Mouse (Mus musculus) heart, embryonic 11.5 days (tissue): ENCODE data around the gene Lingo3. TPM values are rescaled to one million over a fixed set of nuclear protein-coding genes. Genes with fewer than 3 reads are reported as not detected.
A peak's percentile ranks its signal among the peaks of the same experiment; 100 is the strongest.

Experiments used
- ATAC-seq: fragments of 200-750 bp; cut with Nextera tagmentation; replicated peaks from 2 replicates; pipeline ENCODE4 v1.8.0; 2017; ENCODE audit warnings: moderate library complexity; ENCODE audit not compliant: insufficient number of reproducible peaks, low FRiP score, low TSS enrichment
- H3K27ac ChIP-seq: fragments of 300-500 bp; sonication (generic); 2 replicates; pipeline ENCODE4 v1.5.1; 2014; ENCODE audit warnings: mild to moderate bottlenecking, low read depth, low read length
- H3K27me3 ChIP-seq: fragments of 300-500 bp; sonication (generic); 2 replicates; pipeline ENCODE4 v1.6.1; 2014; ENCODE audit warnings: mild to moderate bottlenecking, low read length, mixed read lengths; ENCODE audit not compliant: control insufficient read depth, insufficient read depth
- H3K36me3 ChIP-seq: fragments of 300-500 bp; sonication (generic); 2 replicates; pipeline ENCODE4 v1.6.1; 2014; ENCODE audit warnings: mild to moderate bottlenecking, low read length, moderate library complexity, mixed read lengths; ENCODE audit not compliant: control insufficient read depth, insufficient read depth
- H3K4me1 ChIP-seq: fragments of 300-500 bp; sonication (generic); 2 replicates; pipeline ENCODE4 v1.6.1; 2014; ENCODE audit warnings: low read length; ENCODE audit not compliant: control insufficient read depth, insufficient read depth
- H3K4me2 ChIP-seq: fragments of 300-500 bp; sonication (generic); 2 replicates; pipeline ENCODE4 v1.6.1; 2014; ENCODE audit warnings: mild to moderate bottlenecking, moderate library complexity
- H3K4me3 ChIP-seq: fragments of 300-500 bp; sonication (generic); 2 replicates; pipeline ENCODE4 v1.5.1; 2014; ENCODE audit warnings: low read depth, low read length
- H3K9ac ChIP-seq: fragments of 300-500 bp; sonication (generic); 2 replicates; pipeline ENCODE4 v1.6.1; 2014; ENCODE audit warnings: mild to moderate bottlenecking, low read depth, low read length, moderate library complexity
- H3K9me3 ChIP-seq: fragments of 300-500 bp; sonication (generic); replicated peaks from 2 replicates; pipeline ENCODE4 v1.6.1; 2016; ENCODE audit warnings: low read length; ENCODE audit not compliant: control insufficient read depth
- WGBS: fragments of 180-500 bp; shearing (Covaris S2); extraction: QIAGEN DNeasy Blood & Tissue Kit; methylation state at CpG from one replicate; pipeline ENCODE4 v1.1.7; 2014; ENCODE audit not compliant: insufficient replicate concordance; 5-methylcytosine and 5-hydroxymethylcytosine counted together
- polyA plus RNA-seq: library from polyadenylated mRNA; unstranded; fragments of >200 nt; fragmentation: Nextera tagmentation; extraction: Ambion mirVana; gene quantifications from 2 replicates; pipeline ENCODE4 v1.2.1, GENCODE M21; 2014

Gene Lingo3
- polyA plus RNA-seq, 1 experiment from 2014 or later = not detected

GRCm38 (mm10) chr10:80813366-80813765 lies 30.5 kb downstream of the Lingo3 start, which contains the start of gene Jsrp1:
Gene Jsrp1 (minus strand): TSS chr10:80813498.
- no peak within 1 kb of the TSS for H3K4me3 ChIP-seq
- WGBS = 41% methylated on average over 4 of the region's 4 CpGs
- no peak within 1 kb of the TSS for H3K4me2 ChIP-seq
- ATAC-seq = no peak
- H3K4me1 ChIP-seq = peaks cover 19% of the 10 kb centered on the region
- peaks cover 3% of the 10 kb centered on the region for H3K27me3 ChIP-seq
- no peak within 1 kb of the TSS for H3K27ac ChIP-seq
- H3K9ac ChIP-seq = no peak within 1 kb of the TSS; the same call in 1 of the 2 replicates
- no peaks in the 10 kb centered on the region for H3K36me3 ChIP-seq
- no peaks in the 10 kb centered on the region for H3K9me3 ChIP-seq

- no peak for ATAC-seq
- Histone ChIP-seq H3K4me1 (peaks cover 28% of the 10 kb centered on the region), H3K36me3 (no peaks in the 10 kb centered on the region), H3K27ac (no peak overlapping the region), H3K27me3 (peaks cover 6% of the 10 kb centered on the region), H3K9ac (no peak overlapping the region; the same call in 1 of the 2 replicates), H3K4me3 (no peak overlapping the region), H3K9me3 (no peaks in the 10 kb centered on the region), H3K4me2 (no peak overlapping the region)
- 35% methylated on average over 5 of the region's 5 CpGs for WGBS
Observed at GRCm38 (mm10) chr10:80812391-80813041, 31.3 kb downstream of the Lingo3 start.

DNA sequence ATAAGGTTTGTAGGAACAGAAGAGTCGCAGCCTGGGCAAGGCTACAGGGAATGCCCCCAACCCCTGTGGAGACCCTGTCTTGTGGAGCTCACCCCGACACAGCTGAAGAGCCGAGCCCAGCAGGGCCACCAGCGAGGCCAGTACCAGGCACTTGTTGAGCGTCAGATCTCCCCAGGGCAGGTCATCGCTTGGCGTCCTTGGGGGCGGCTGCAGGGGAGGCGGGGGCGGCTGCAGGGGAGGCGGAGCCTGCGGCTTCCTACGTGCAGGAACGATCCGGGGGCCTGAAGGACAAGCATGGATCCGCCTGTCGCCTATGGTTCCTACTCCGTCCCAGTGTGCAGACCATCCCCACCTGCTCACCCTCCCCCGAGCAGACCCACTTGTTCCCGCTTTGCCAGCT lies 33.8 kb downstream of the Lingo3 start:
- ATAC-seq = no peak
- Histone ChIP-seq H3K9me3 (no peaks in the 10 kb centered on the region), H3K9ac (peak overlapping the region; percentile 50; the same call in 1 of the 2 replicates), H3K36me3 (no peaks in the 10 kb centered on the region), H3K27ac (0 out of 2 replicates have a peak overlapping the region, but pooled peaks have one; percentile 50), H3K4me2 (peak overlapping the region; percentile 60), H3K4me1 (peaks cover 45% of the 10 kb centered on the region), H3K27me3 (peaks cover 11% of the 10 kb centered on the region), H3K4me3 (peak overlapping the region; percentile 27)
- WGBS = 1% methylated on average over 18 of the region's 20 CpGs

DNA sequence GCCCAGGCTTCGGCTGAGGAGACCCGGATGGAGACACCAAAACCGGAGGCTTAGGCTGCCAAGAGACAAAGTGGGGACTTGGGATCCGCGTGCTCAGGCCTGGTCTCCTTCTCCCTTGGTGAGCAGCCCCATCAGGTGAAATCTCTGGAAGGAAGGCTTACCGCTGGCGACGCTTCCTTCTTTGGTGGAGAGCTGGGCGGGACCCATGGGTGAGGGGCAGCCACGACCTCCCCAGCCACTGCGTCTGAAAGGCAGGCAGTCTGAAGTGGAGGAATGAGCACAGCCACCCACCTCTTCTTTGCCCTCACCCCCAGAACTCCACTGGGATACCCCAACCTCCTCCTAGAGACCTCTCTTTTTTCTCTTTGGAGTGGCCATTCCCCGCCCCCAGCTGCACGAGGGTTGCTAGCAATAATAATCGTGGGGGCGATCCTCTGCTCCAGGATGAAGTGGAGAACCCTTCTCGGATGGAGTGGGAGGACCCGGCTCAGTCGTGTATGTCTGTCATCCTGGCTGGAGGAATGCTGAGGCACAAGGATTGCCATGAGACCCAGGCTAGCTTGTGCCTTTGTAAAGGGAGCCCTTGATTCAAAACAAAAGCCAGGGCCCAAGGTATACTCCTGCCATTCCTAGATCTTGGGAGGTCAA lies 34.7 kb downstream of the Lingo3 start:
- Histone ChIP-seq H3K36me3 (peaks cover 3% of the 10 kb centered on the region; the same call in 1 of the 2 replicates), H3K27me3 (peaks cover 11% of the 10 kb centered on the region), H3K27ac (peak overlapping the region; percentile 64), H3K4me1 (peaks cover 51% of the 10 kb centered on the region), H3K4me3 (peak overlapping the region; percentile 48), H3K9me3 (no peaks in the 10 kb centered on the region), H3K4me2 (peak overlapping the region; percentile 96), H3K9ac (peak overlapping the region; percentile 63)
- 8% methylated on average over 18 of the region's 18 CpGs for WGBS
- no peak for ATAC-seq

- H3K9me3 ChIP-seq = no peaks in the 10 kb centered on the region
- H3K9ac ChIP-seq = peak overlapping the region; percentile 63
- H3K27me3 ChIP-seq = peaks cover 11% of the 10 kb centered on the region
- peak overlapping the region; percentile 64 for H3K27ac ChIP-seq
- peaks cover 51% of the 10 kb centered on the region for H3K4me1 ChIP-seq
- H3K4me3 ChIP-seq = peak overlapping the region; percentile 48
- no peak for ATAC-seq
- H3K4me2 ChIP-seq = peak overlapping the region; percentile 96
- peaks cover 10% of the 10 kb centered on the region for H3K36me3 ChIP-seq
- 17% methylated on average over 40 of the region's 40 CpGs for whole genome bisulfite sequencing
Observed at GRCm38 (mm10) chr10:80808099-80808984, 35.5 kb downstream of the Lingo3 start.

- Histone ChIP-seq H3K36me3 (peaks cover 16% of the 10 kb centered on the region), H3K4me1 (peaks cover 51% of the 10 kb centered on the region), H3K27ac (peak overlapping the region; percentile 64), H3K4me2 (peak overlapping the region; percentile 96), H3K4me3 (peak overlapping the region; percentile 48), H3K27me3 (peaks cover 11% of the 10 kb centered on the region), H3K9me3 (no peaks in the 10 kb centered on the region), H3K9ac (peak overlapping the region; percentile 73)
- peak; percentile 13; the same call in 1 of the 2 replicates for ATAC-seq
- 1% methylated on average over 57 of the region's 58 CpGs for WGBS
Observed at GRCm38 (mm10) chr10:80807057-80807627, 36.7 kb downstream of the Lingo3 start.

DNA sequence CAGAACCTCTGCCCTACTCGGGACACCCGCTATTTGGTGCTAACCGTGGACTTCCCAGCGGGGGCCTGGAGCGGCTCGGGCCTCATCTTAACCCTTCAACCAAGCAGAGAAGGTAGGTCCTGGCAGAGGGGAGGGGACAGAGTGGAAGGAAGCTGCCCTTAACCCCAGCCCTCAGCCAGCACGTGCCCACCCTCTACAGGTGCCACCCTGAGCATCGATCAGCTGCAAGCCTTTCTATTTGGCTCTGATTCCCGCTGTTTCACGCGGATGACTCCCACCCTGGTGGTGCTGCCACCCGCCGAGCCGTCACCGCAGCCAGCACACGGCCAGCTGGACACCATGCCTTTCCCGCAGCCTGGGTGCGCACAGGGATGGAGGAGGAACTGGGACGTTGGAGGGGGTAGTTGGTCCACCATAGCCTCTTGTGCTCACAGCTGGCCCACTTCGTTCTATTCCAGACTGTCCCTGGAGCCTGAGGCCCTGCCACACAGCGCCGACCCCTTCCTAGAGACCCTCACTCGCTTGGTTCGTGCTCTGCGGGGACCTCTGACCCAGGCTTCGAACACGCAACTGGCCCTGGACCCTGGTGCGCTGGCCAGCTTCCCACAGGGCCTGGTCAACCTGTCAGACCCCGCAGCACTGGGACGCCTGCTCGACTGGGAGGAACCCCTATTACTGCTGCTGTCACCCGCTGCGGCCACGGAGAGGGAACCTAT lies 37.3 kb downstream of the Lingo3 start:
- 44% methylated on average over 34 of the region's 34 CpGs for WGBS
- peaks cover 51% of the 10 kb centered on the region for H3K4me1 ChIP-seq
- ATAC-seq = no peak

More for the DNA sequence above, 37.3 kb downstream of the Lingo3 start:
- Histone ChIP-seq H3K9ac (peak overlapping the region; percentile 73), H3K27me3 (peaks cover 11% of the 10 kb centered on the region), H3K4me2 (peak overlapping the region; percentile 96), H3K27ac (peak overlapping the region; percentile 64), H3K36me3 (peaks cover 18% of the 10 kb centered on the region), H3K4me3 (peak overlapping the region; percentile 48), H3K9me3 (no peaks in the 10 kb centered on the region)
